Mouse (Mus musculus) thymus, postnatal 0 days (tissue): ENCODE results near the gene Umad1. TPM values are rescaled to one million over a fixed set of nuclear protein-coding genes. Genes with fewer than 3 reads are reported as not detected.

Experiments used
- DNase-seq: peaks from one replicate; pipeline ENCODE4 v3.0.0-alpha.2; 2015; ENCODE audit warnings: low spot score
- polyA plus RNA-seq: library from polyadenylated mRNA; unstranded; fragments of >200 nt; fragmentation: Nextera tagmentation; extraction: Ambion mirVana; gene quantifications from 2 replicates; pipeline ENCODE4 v1.2.1, GENCODE M21; 2015

Gene Umad1
- 22.8 and 23.8 TPM in 2 replicates for polyA plus RNA-seq

GRCm38 (mm10) chr6:8259004-8259666 lies at the start of gene Umad1, which contains the start of the genes Rpa3 and Gm45062:
Umad1 (plus strand) TSS chr6:8259288.
Rpa3 (minus strand) TSS chr6:8259173.
Gm45062 (plus strand) TSS chr6:8259450.
- DNase-seq, result peak; percentile 99

- DNase-seq, result no peak
These were observed 49.3 kb upstream of the Umad1 start for GRCm38 (mm10) chr6:8209866-8210186.

- DNase-seq, result no peak
These were observed 48.4 kb upstream of the Umad1 start for GRCm38 (mm10) chr6:8210661-8211060.

GRCm38 (mm10) chr6:8227035-8227434 lies 32.1 kb upstream of the Umad1 start:
- DNase-seq, result no peak

- no peak for DNase-seq
These were observed 30.5 kb upstream of the Umad1 start for GRCm38 (mm10) chr6:8228596-8228995.

GRCm38 (mm10) chr6:8258316-8258715 lies 772 bp upstream of the Umad1 start:
- DNase-seq, result no peak

GRCm38 (mm10) chr6:8259667-8260044 lies 568 bp downstream of the Umad1 start:
- DNase-seq, result no peak

GRCm38 (mm10) chr6:8271047-8271446 lies 12.0 kb downstream of the Umad1 start:
- DNase-seq, result no peak

- peak; percentile 65 for DNase-seq
These were observed 15.4 kb downstream of the Umad1 start for GRCm38 (mm10) chr6:8274387-8275054.

- peak; percentile 92 for DNase-seq
These were observed 16.0 kb downstream of the Umad1 start for GRCm38 (mm10) chr6:8275098-8275497.

- no peak for DNase-seq
These were observed 17.3 kb downstream of the Umad1 start for GRCm38 (mm10) chr6:8276431-8276830.

GRCm38 (mm10) chr6:8278426-8279002 lies 19.4 kb downstream of the Umad1 start:
- peak; percentile 31 for DNase-seq

GRCm38 (mm10) chr6:8283255-8283654 lies 24.2 kb downstream of the Umad1 start:
- DNase-seq, result no peak

- no peak for DNase-seq
These were observed 26.4 kb downstream of the Umad1 start for GRCm38 (mm10) chr6:8285401-8285960.

- DNase-seq, result no peak
These were observed 27.1 kb downstream of the Umad1 start for GRCm38 (mm10) chr6:8286146-8286545.

- no peak for DNase-seq
These were observed 29.9 kb downstream of the Umad1 start for GRCm38 (mm10) chr6:8288755-8289580.

GRCm38 (mm10) chr6:8294048-8294784 lies 35.1 kb downstream of the Umad1 start:
- no peak for DNase-seq

- DNase-seq, result peak; percentile 56
These were observed 40.2 kb downstream of the Umad1 start for GRCm38 (mm10) chr6:8299066-8299863.

- no peak for DNase-seq
These were observed 49.0 kb downstream of the Umad1 start for GRCm38 (mm10) chr6:8307878-8308775.
